ENCODE assay signal across 25 mouse cellular contexts in genomic region chr7:34308586-34308985, GRCm38 (mm10). TPM values are rescaled to one million over a fixed set of nuclear protein-coding genes. Genes with fewer than 3 reads are reported as not detected.
DNase-seq lines count a peak whose midpoint lies in the region; ATAC-seq and TF ChIP-seq lines count a peak whose summit lies in the region.
"Had no signal": no experiment of that assay in that cellular context is flagged by ENCODE, and none has a peak within 500 bp of the region (broad histone marks: within the 10 kb centered on the region; RNA-seq: fewer than 3 reads in every experiment).

No protein-coding gene starts in this region.

- 19% methylated on average over 5 of the region's 5 CpGs for WGBS in heart, embryonic 10.5 days
- WGBS in kidney, embryonic 15.5 days = 82% methylated on average over 5 of the region's 5 CpGs
- WGBS in lung, embryonic 14.5 days = 34% methylated on average over 5 of the region's 5 CpGs
- 16% methylated on average over 5 of the region's 5 CpGs for WGBS in heart, embryonic 16.5 days

- no peaks in the 10 kb centered on the region for H3K9me3 ChIP-seq in heart, embryonic 10.5 days
- no peaks in the 10 kb centered on the region for H3K9me3 ChIP-seq in kidney, embryonic 15.5 days (replicated peaks)
- H3K9me3 ChIP-seq in lung, embryonic 14.5 days (ENCODE audit: low read depth, low read length) = no peaks in the 10 kb centered on the region
- H3K9me3 ChIP-seq in heart, embryonic 16.5 days (replicated peaks; ENCODE audit: control insufficient read depth, low read length) = no peaks in the 10 kb centered on the region
- H3K9me3 ChIP-seq: embryonic facial prominence, embryonic 10.5 days; forebrain, embryonic 15.5 days; hindbrain, embryonic 15.5 days; midbrain, embryonic 13.5 days had no signal

- intact Hi-C loops in heart, postnatal 10 days (cut with DNase I) = no loop called here

- H3K27ac ChIP-seq in heart, embryonic 10.5 days = peak overlapping the region; percentile 59
- peak overlapping the region; percentile 70 for H3K27ac ChIP-seq in kidney, embryonic 15.5 days
- peak overlapping the region; percentile 54; the same call in 1 of the 2 replicates for H3K27ac ChIP-seq in lung, embryonic 14.5 days (ENCODE audit: low read depth)
- peak overlapping the region; percentile 73 for H3K27ac ChIP-seq in heart, embryonic 16.5 days (ENCODE audit: low read length)
- H3K27ac ChIP-seq: embryonic facial prominence, embryonic 10.5 days; forebrain, embryonic 15.5 days; hindbrain, embryonic 15.5 days; midbrain, embryonic 13.5 days had no signal

- H3K4me3 ChIP-seq in heart, embryonic 10.5 days = 0 out of 2 replicates have a peak overlapping the region, but pooled peaks have one; percentile 22
- no peak overlapping the region for H3K4me3 ChIP-seq in kidney, embryonic 15.5 days (replicated peaks)
- no peak overlapping the region for H3K4me3 ChIP-seq in lung, embryonic 14.5 days (ENCODE audit: low read depth, low read length)
- H3K4me3 ChIP-seq in heart, embryonic 16.5 days (ENCODE audit: low read length) = no peak overlapping the region
- H3K4me3 ChIP-seq: embryonic facial prominence, embryonic 10.5 days; erythroblast, embryonic 14.5 days; forebrain, embryonic 15.5 days; hindbrain, embryonic 15.5 days; midbrain, embryonic 13.5 days; myocyte had no signal

- H3K4me1 ChIP-seq in heart, embryonic 10.5 days = peaks cover 49% of the 10 kb centered on the region
- peaks cover 32% of the 10 kb centered on the region for H3K4me1 ChIP-seq in kidney, embryonic 15.5 days
- H3K4me1 ChIP-seq in lung, embryonic 14.5 days (ENCODE audit: insufficient read depth) = peaks cover 3% of the 10 kb centered on the region; the same call in 1 of the 2 replicates
- H3K4me1 ChIP-seq in heart, embryonic 16.5 days (ENCODE audit: control insufficient read depth, insufficient read depth, low read length) = peaks cover 43% of the 10 kb centered on the region

- DNase-seq in heart, embryonic 10.5 days (ENCODE audit: low spot score) = no peak
- DNase-seq in heart, postnatal 10 days = no peak
- no peak for DNase-seq in kidney, adult 18-20 months
- no peak for DNase-seq in lung, embryonic 14.5 days
- DNase-seq in lung, postnatal 4 days = no peak
- DNase-seq in embryo, embryonic 10.5 days (ENCODE audit: low spot score) = no peak
- DNase-seq: B cell, adult 2 months; cerebellum, postnatal 25 days; gastrocnemius, postnatal 25 days; kidney, postnatal 25 days; retina, postnatal 1 day; thymus, postnatal 14 days had no signal

- no peaks in the 10 kb centered on the region for H3K27me3 ChIP-seq in heart, embryonic 10.5 days (ENCODE audit: insufficient read depth, poor library complexity, severe bottlenecking)
- H3K27me3 ChIP-seq in kidney, embryonic 15.5 days = no peaks in the 10 kb centered on the region
- H3K27me3 ChIP-seq in lung, embryonic 14.5 days (ENCODE audit: insufficient read depth, low read length) = no peaks in the 10 kb centered on the region
- H3K27me3 ChIP-seq in heart, embryonic 16.5 days (ENCODE audit: control insufficient read depth, insufficient read depth, low read length) = no peaks in the 10 kb centered on the region
- H3K27me3 ChIP-seq: forebrain, embryonic 15.5 days; hindbrain, embryonic 15.5 days; midbrain, embryonic 13.5 days; Patski had no signal

- no peaks in the 10 kb centered on the region for H3K36me3 ChIP-seq in heart, embryonic 10.5 days
- H3K36me3 ChIP-seq in kidney, embryonic 15.5 days = no peaks in the 10 kb centered on the region
- no peaks in the 10 kb centered on the region for H3K36me3 ChIP-seq in lung, embryonic 14.5 days (ENCODE audit: insufficient read depth)
- no peaks in the 10 kb centered on the region for H3K36me3 ChIP-seq in heart, embryonic 16.5 days (ENCODE audit: control insufficient read depth, insufficient read depth)
- H3K36me3 ChIP-seq: embryonic facial prominence, embryonic 10.5 days; forebrain, embryonic 15.5 days; hindbrain, embryonic 15.5 days; midbrain, embryonic 13.5 days had no signal

- no peak overlapping the region for H3K4me2 ChIP-seq in kidney, embryonic 15.5 days
- peak overlapping the region; percentile 23; the same call in 1 of the 2 replicates for H3K4me2 ChIP-seq in lung, embryonic 14.5 days
- H3K4me2 ChIP-seq in heart, embryonic 16.5 days (ENCODE audit: low read depth, low read length) = peak overlapping the region; percentile 32; the same call in 1 of the 2 replicates
- H3K4me2 ChIP-seq: forebrain, embryonic 15.5 days; hindbrain, embryonic 15.5 days; midbrain, embryonic 13.5 days had no signal

- TF ChIP-seq CTCF in lung, embryonic 14.5 days (IDR thresholded peaks at IDR 0.05; ENCODE audit: low read depth) = no peak

- H3K9ac ChIP-seq in kidney, embryonic 15.5 days = no peak overlapping the region; the same call in 1 of the 2 replicates
- no peak overlapping the region for H3K9ac ChIP-seq in lung, embryonic 14.5 days
- no peak overlapping the region for H3K9ac ChIP-seq in heart, embryonic 16.5 days (ENCODE audit: low read length)
- H3K9ac ChIP-seq: forebrain, embryonic 15.5 days; hindbrain, embryonic 15.5 days; midbrain, embryonic 13.5 days had no signal

- no peak for ATAC-seq in kidney, embryonic 15.5 days (replicated peaks; ENCODE audit: low FRiP score)
- ATAC-seq in lung, embryonic 14.5 days (ENCODE audit: insufficient read depth) = no peak
- ATAC-seq in heart, embryonic 16.5 days (replicated peaks; ENCODE audit: extremely low read depth, insufficient read depth, low FRiP score) = no peak
- ATAC-seq: forebrain, embryonic 15.5 days; midbrain, embryonic 13.5 days had no signal

RNA-seq across cellular contexts. Expression of gene 4931406P16Rik, which starts 4.8 kb away (rescaled TPM):
- 36.6 and 43.7 TPM in 2 replicates for polyA plus RNA-seq in heart, embryonic 10.5 days (2016; fragmentation: Nextera tagmentation; extraction: Ambion mirVana)
- 100 to 1,000 TPM in 1 of 2 experiments, 10 to 100 TPM in 1; 95.5 to 102 TPM for total RNA-seq in heart, postnatal 10 days (2021)
- 38.4 and 41.5 TPM in 2 replicates for polyA plus RNA-seq in kidney, embryonic 15.5 days (2015; fragmentation: Nextera tagmentation; extraction: Ambion mirVana)
- 54.7 and 59.2 TPM in 2 replicates for polyA plus RNA-seq in lung, embryonic 14.5 days (2014; fragmentation: Nextera tagmentation; extraction: Ambion mirVana)
- polyA plus RNA-seq in heart, embryonic 16.5 days (2015; fragmentation: Nextera tagmentation; extraction: Ambion mirVana) = 24.8 and 28.4 TPM in 2 replicates

RNA-seq across cellular contexts. Expression of gene Gm6096, which starts 57.7 kb away (rescaled TPM):
- 0.57 TPM in 1 of 2 replicates, not detected in the other for polyA plus RNA-seq in heart, embryonic 10.5 days (2016; fragmentation: Nextera tagmentation; extraction: Ambion mirVana)
- not detected for total RNA-seq in heart, postnatal 10 days (2021)
- polyA plus RNA-seq in kidney, embryonic 15.5 days (2015; fragmentation: Nextera tagmentation; extraction: Ambion mirVana) = 0.50 TPM in 1 of 2 replicates, not detected in the other
- 0.88 TPM in 1 of 2 replicates, not detected in the other for polyA plus RNA-seq in lung, embryonic 14.5 days (2014; fragmentation: Nextera tagmentation; extraction: Ambion mirVana)
- polyA plus RNA-seq in heart, embryonic 16.5 days (2015; fragmentation: Nextera tagmentation; extraction: Ambion mirVana) = 0.42 and 0.52 TPM in 2 replicates
- total RNA-seq: adrenal gland, postnatal 4 days; gastrocnemius, postnatal 25 days; layer of hippocampus, postnatal 14 days; left cerebral cortex, postnatal 36 days; neutrophil, adult 5-6 weeks had no signal
- polyA plus RNA-seq: erythroblast, embryonic 14.5 days; forebrain, embryonic 15.5 days; hindbrain, embryonic 15.5 days had no signal
